Mouse (Mus musculus) myocyte (in vitro differentiated cells): ENCODE data around the gene Gpha2. TPM values are rescaled to one million over a fixed set of nuclear protein-coding genes. Genes with fewer than 3 reads are reported as not detected.
A peak's percentile ranks its signal among the peaks of the same experiment; 100 is the strongest.

Experiments used
- H3K27me3 ChIP-seq: one replicate; pipeline ENCODE4 v1.6.1; 2011; ENCODE audit not compliant: control insufficient read depth, insufficient read depth, insufficient read length
- H3K36me3 ChIP-seq: one replicate; pipeline ENCODE4 v1.6.1; 2011; ENCODE audit not compliant: control insufficient read depth, insufficient read depth
- H3K4me2 ChIP-seq: one replicate; pipeline ENCODE4 v1.6.1; 2011; ENCODE audit warnings: low read depth, control low read depth
- H3K4me3 ChIP-seq: one replicate; pipeline ENCODE4 v1.5.1; 2011; ENCODE audit warnings: mild to moderate bottlenecking, control low read depth, moderate library complexity
- H3K79me2 ChIP-seq: one replicate; pipeline ENCODE4 v1.6.1; 2011; ENCODE audit not compliant: control insufficient read depth, insufficient read depth
- H3ac ChIP-seq: one replicate; pipeline ENCODE4 v1.6.1; 2011; ENCODE audit not compliant: control insufficient read depth, insufficient read length
- CEBPB ChIP-seq: IDR thresholded peaks from 2 replicates; pipeline ENCODE4 v1.6.1; 2011; ENCODE audit warnings: mild to moderate bottlenecking, moderate library complexity; ENCODE audit not compliant: poor library complexity, insufficient read depth, severe bottlenecking
- E2F4 ChIP-seq: IDR thresholded peaks from one replicate; pipeline ENCODE4 v1.6.1; 2011; ENCODE audit warnings: mild to moderate bottlenecking, control low read depth, moderate library complexity; ENCODE audit not compliant: insufficient read depth
- MAX ChIP-seq: IDR thresholded peaks from one replicate; pipeline ENCODE4 v1.6.1; 2011; ENCODE audit warnings: low read depth, mild to moderate bottlenecking, control low read depth
- MYOD1 ChIP-seq, 3 experiments: IDR thresholded peaks; one replicate each; pipeline ENCODE4 v1.6.1; 2011; ENCODE audit warnings: control low read depth in 2 of 3, low read depth in 2 of 3, mild to moderate bottlenecking in 2 of 3, moderate library complexity in 1 of 3; ENCODE audit not compliant: insufficient read length in 2 of 3, control insufficient read depth in 1 of 3
- MYOG ChIP-seq, 3 experiments: IDR thresholded peaks; one replicate each; pipeline ENCODE4 v1.6.1; 2011; ENCODE audit warnings: control low read depth in 2 of 3, low read depth in 2 of 3, mild to moderate bottlenecking in 2 of 3; ENCODE audit not compliant: insufficient read length in 2 of 3, control insufficient read depth in 1 of 3, insufficient read depth in 1 of 3
- POLR2A ChIP-seq: IDR thresholded peaks from one replicate; pipeline ENCODE4 v1.6.1; 2011; ENCODE audit warnings: low read depth, mild to moderate bottlenecking, control low read depth, moderate library complexity; ENCODE audit not compliant: insufficient read length
- POLR2AphosphoS2 ChIP-seq: IDR thresholded peaks from one replicate; pipeline ENCODE4 v1.6.1; 2011; ENCODE audit warnings: low read depth, control low read depth; ENCODE audit not compliant: insufficient read length
- REST ChIP-seq: IDR thresholded peaks from one replicate; pipeline ENCODE4 v1.6.1; 2011; ENCODE audit warnings: mild to moderate bottlenecking, control low read depth, moderate library complexity; ENCODE audit not compliant: insufficient read depth, insufficient read length
- SRF ChIP-seq: IDR thresholded peaks from one replicate; pipeline ENCODE4 v1.6.1; 2011; ENCODE audit warnings: low read depth; ENCODE audit not compliant: control insufficient read depth, insufficient read length
- TCF12 ChIP-seq: IDR thresholded peaks from one replicate; pipeline ENCODE4 v1.6.1; 2011; ENCODE audit warnings: mild to moderate bottlenecking, control low read depth; ENCODE audit not compliant: poor library complexity, insufficient read depth, severe bottlenecking
- TCF3 ChIP-seq: IDR thresholded peaks from one replicate; pipeline ENCODE4 v1.6.1; 2011; ENCODE audit warnings: low read depth, control low read depth; ENCODE audit not compliant: insufficient read length
- USF1 ChIP-seq: IDR thresholded peaks from one replicate; pipeline ENCODE4 v1.6.1; 2011; ENCODE audit warnings: low read depth, mild to moderate bottlenecking, control low read depth, moderate library complexity
- polyA plus RNA-seq: library from polyadenylated mRNA; unstranded; fragments of >200 nt; fragmentation: generic; extraction: Trizol; gene quantifications from one replicate; pipeline ENCODE4 v1.2.1, GENCODE M21; 2012; ENCODE audit warnings: missing spikeins

Gpha2 gene
- polyA plus RNA-seq, 1 experiment: 0.40 TPM

GRCm38 (mm10) chr19:6235084-6236052, 9.2 kb downstream of the Gpha2 start, which contains the start of gene Ppp2r5b:
Ppp2r5b (minus strand) TSS chr19:6235872.
- Histone ChIP-seq H3ac (peak within 1 kb of the TSS; percentile 48), H3K27me3 (no peaks in the 10 kb centered on the region), H3K4me2 (peak within 1 kb of the TSS; percentile 95), H3K79me2 (peaks cover 5% of the 10 kb centered on the region), H3K36me3 (peaks cover 6% of the 10 kb centered on the region), H3K4me3 (peak within 1 kb of the TSS; percentile 59)
- TF ChIP-seq CEBPB (no peak), POLR2AphosphoS2 (peak; percentile 90), POLR2A (peak; percentile 92), MYOD1 (IDR thresholded peaks at IDR 0.05; ENCODE audit: control insufficient read depth in 1 of 3, insufficient read length in 2 of 3, low read depth in 2 of 3) (peak in 2 of 3 experiments; percentile 19 to 80), TCF3 (peak; percentile 16), SRF (no peak), TCF12 (no peak), MYOG (IDR thresholded peaks at IDR 0.05; ENCODE audit: control insufficient read depth in 1 of 3, insufficient read depth in 1 of 3, insufficient read length in 2 of 3, low read depth in 2 of 3) (peak in 2 of 3 experiments; percentile 58 to 80)

GRCm38 (mm10) chr19:6236053-6236441, 9.9 kb downstream of the Gpha2 start:
- peak overlapping the region; percentile 48 for H3ac ChIP-seq
- peaks cover 6% of the 10 kb centered on the region for H3K36me3 ChIP-seq
- peak overlapping the region; percentile 95 for H3K4me2 ChIP-seq
- H3K27me3 ChIP-seq: no peaks in the 10 kb centered on the region
- no peak for TF ChIP-seq USF1
- no peak for TF ChIP-seq MYOG (IDR thresholded peaks at IDR 0.05; ENCODE audit: control insufficient read depth in 1 of 3, insufficient read depth in 1 of 3, insufficient read length in 2 of 3, low read depth in 2 of 3)
- 0 out of 2 replicates have a peak, but pooled peaks have one; percentile 1 for TF ChIP-seq CEBPB
- no peak for TF ChIP-seq E2F4
- TF ChIP-seq REST: no peak
- no peak for TF ChIP-seq POLR2A
- peak overlapping the region; percentile 59 for H3K4me3 ChIP-seq
- H3K79me2 ChIP-seq: peaks cover 5% of the 10 kb centered on the region

GRCm38 (mm10) chr19:6236842-6237241, 10.7 kb downstream of the Gpha2 start:
- TF ChIP-seq POLR2A: no peak
- TF ChIP-seq TCF3: no peak
- TF ChIP-seq USF1: no peak
- TF ChIP-seq MAX: no peak
- TF ChIP-seq E2F4: no peak
- TF ChIP-seq REST: no peak
- no peak for TF ChIP-seq SRF
- no peak for TF ChIP-seq MYOD1 (IDR thresholded peaks at IDR 0.05; ENCODE audit: control insufficient read depth in 1 of 3, insufficient read length in 2 of 3, low read depth in 2 of 3)
- TF ChIP-seq TCF12: no peak
- no peak for TF ChIP-seq MYOG (IDR thresholded peaks at IDR 0.05; ENCODE audit: control insufficient read depth in 1 of 3, insufficient read depth in 1 of 3, insufficient read length in 2 of 3, low read depth in 2 of 3)
- no peak for TF ChIP-seq POLR2AphosphoS2
- no peak for TF ChIP-seq CEBPB
- no peak overlapping the region for H3ac ChIP-seq
- peak overlapping the region; percentile 95 for H3K4me2 ChIP-seq
- H3K27me3 ChIP-seq: no peaks in the 10 kb centered on the region
- H3K4me3 ChIP-seq: no peak overlapping the region
- H3K79me2 ChIP-seq: peaks cover 5% of the 10 kb centered on the region
- H3K36me3 ChIP-seq: peaks cover 3% of the 10 kb centered on the region

- H3K36me3 ChIP-seq: no peaks in the 10 kb centered on the region
- TF ChIP-seq POLR2AphosphoS2: no peak
- TF ChIP-seq REST: no peak
- no peak for TF ChIP-seq TCF3
- no peak for TF ChIP-seq MYOG (IDR thresholded peaks at IDR 0.05; ENCODE audit: control insufficient read depth in 1 of 3, insufficient read depth in 1 of 3, insufficient read length in 2 of 3, low read depth in 2 of 3)
- TF ChIP-seq MAX: no peak
- TF ChIP-seq TCF12: no peak
- no peak for TF ChIP-seq POLR2A
- TF ChIP-seq SRF: no peak
Observed at GRCm38 (mm10) chr19:6238740-6239139, 12.6 kb downstream of the Gpha2 start.

GRCm38 (mm10) chr19:6240136-6240535, 14.0 kb downstream of the Gpha2 start:
- TF ChIP-seq SRF: no peak
- no peak for TF ChIP-seq CEBPB
- TF ChIP-seq USF1: no peak
- H3K79me2 ChIP-seq: peaks cover 2% of the 10 kb centered on the region
- H3K4me2 ChIP-seq: no peak overlapping the region
- no peaks in the 10 kb centered on the region for H3K36me3 ChIP-seq
- no peak overlapping the region for H3K4me3 ChIP-seq
- H3K27me3 ChIP-seq: no peaks in the 10 kb centered on the region
- no peak overlapping the region for H3ac ChIP-seq

More at GRCm38 (mm10) chr19:6238740-6239139, 12.6 kb downstream of the Gpha2 start:
- H3K4me2 ChIP-seq: no peak overlapping the region
- no peak overlapping the region for H3K4me3 ChIP-seq
- peaks cover 5% of the 10 kb centered on the region for H3K79me2 ChIP-seq
- no peak overlapping the region for H3ac ChIP-seq
- no peaks in the 10 kb centered on the region for H3K27me3 ChIP-seq
